7 mouse cellular contexts compared by ENCODE assay signal in genomic region chr13:37509352-37509851, GRCm38 (mm10).
A peak's percentile ranks its signal among the peaks of the same experiment; 100 is the strongest.
DNase-seq lines count a peak whose midpoint lies in the region; ATAC-seq and TF ChIP-seq lines count a peak whose summit lies in the region.

No protein-coding gene starts in this region.

- no peak for TF ChIP-seq CTCF in small intestine, adult 2 months (IDR thresholded peaks at IDR 0.05; ENCODE audit: extremely low read depth, insufficient read length, insufficient replicate concordance, low read depth, low read length)

- 34% methylated on average over 12 of the region's 12 CpGs for WGBS in embryonic facial prominence, embryonic 10.5 days
- WGBS in liver, embryonic 15.5 days (ENCODE audit: insufficient replicate concordance), result 7% methylated on average over 12 of the region's 12 CpGs
- WGBS in small intestine, adult 2 months, result 4% methylated on average over 12 of the region's 12 CpGs

- peak; percentile 54 to 65 for ATAC-seq in hematopoietic stem cell, adult 5-6 weeks (replicated peaks in 1 of 2; ENCODE audit: insufficient read depth in 1 of 2, low FRiP score in 2 of 2, low TSS enrichment in 1 of 2, low read depth in 1 of 2, poor library complexity in 2 of 2, severe bottlenecking in 2 of 2)
- ATAC-seq in liver, embryonic 15.5 days (ENCODE audit: insufficient read depth), result peak; percentile 74
- ATAC-seq in activated CD4-positive, CD25-positive, alpha-beta regulatory T cell, adult 4 months, result no peak

- peak overlapping the region; percentile 90 for H3K27ac ChIP-seq in brown adipose tissue, adult 24 weeks (replicated peaks; ENCODE audit: low read depth, low read length)
- peak overlapping the region; percentile 64 for H3K27ac ChIP-seq in embryonic facial prominence, embryonic 10.5 days (replicated peaks)
- peak overlapping the region; percentile 66 for H3K27ac ChIP-seq in liver, embryonic 15.5 days (replicated peaks)
- peak overlapping the region; percentile 93 for H3K27ac ChIP-seq in small intestine, adult 2 months (ENCODE audit: insufficient read depth, low read depth, low read length)

- peak; percentile 30; the same call in 1 of the 2 replicates for TF ChIP-seq POLR2A in small intestine, adult 2 months (IDR thresholded peaks at IDR 0.05; ENCODE audit: low read depth, low read length)

- H3K4me3 ChIP-seq in brown adipose tissue, adult 24 weeks (ENCODE audit: insufficient read depth, low read depth, low read length), result no peak overlapping the region
- H3K4me3 ChIP-seq in embryonic facial prominence, embryonic 10.5 days, result no peak overlapping the region
- no peak overlapping the region for H3K4me3 ChIP-seq in liver, embryonic 15.5 days (replicated peaks)
- no peak overlapping the region for H3K4me3 ChIP-seq in small intestine, adult 2 months (ENCODE audit: low read depth, low read length)

- H3K9me3 ChIP-seq in embryonic facial prominence, embryonic 10.5 days, result no peaks in the 10 kb centered on the region
- H3K9me3 ChIP-seq in liver, embryonic 15.5 days (replicated peaks), result no peaks in the 10 kb centered on the region

- H3K36me3 ChIP-seq in embryonic facial prominence, embryonic 10.5 days (replicated peaks), result no peaks in the 10 kb centered on the region
- no peaks in the 10 kb centered on the region for H3K36me3 ChIP-seq in liver, embryonic 15.5 days (replicated peaks)
- no peaks in the 10 kb centered on the region for H3K36me3 ChIP-seq in small intestine, adult 2 months (ENCODE audit: control insufficient read depth, insufficient read depth, low read length)

- H3K4me1 ChIP-seq in brown adipose tissue, adult 24 weeks (ENCODE audit: control insufficient read depth, insufficient read depth, insufficient read length, low read length), result peaks cover 53% of the 10 kb centered on the region
- peaks cover 50% of the 10 kb centered on the region for H3K4me1 ChIP-seq in embryonic facial prominence, embryonic 10.5 days
- peaks cover 46% of the 10 kb centered on the region for H3K4me1 ChIP-seq in liver, embryonic 15.5 days (replicated peaks)
- H3K4me1 ChIP-seq in small intestine, adult 2 months (ENCODE audit: control insufficient read depth, insufficient read depth, insufficient read length, low read length), result peaks cover 40% of the 10 kb centered on the region

- no peak overlapping the region for H3K9ac ChIP-seq in liver, embryonic 15.5 days

- no peaks in the 10 kb centered on the region for H3K27me3 ChIP-seq in embryonic facial prominence, embryonic 10.5 days (replicated peaks; ENCODE audit: low read depth, poor library complexity, severe bottlenecking)
- no peaks in the 10 kb centered on the region for H3K27me3 ChIP-seq in liver, embryonic 15.5 days
- H3K27me3 ChIP-seq in small intestine, adult 2 months (ENCODE audit: control insufficient read depth, insufficient read depth, low read length), result no peaks in the 10 kb centered on the region

- no peak for DNase-seq in embryonic facial prominence, embryonic 10.5 days (ENCODE audit: low spot score)
- DNase-seq in frontal cortex, postnatal 10 days (ENCODE audit: low spot score in 2 of 2), result no peak

- H3K4me2 ChIP-seq in liver, embryonic 15.5 days, result peak overlapping the region; percentile 47
